8 mouse cellular contexts compared by ENCODE assay signal in the genomic region with DNA sequence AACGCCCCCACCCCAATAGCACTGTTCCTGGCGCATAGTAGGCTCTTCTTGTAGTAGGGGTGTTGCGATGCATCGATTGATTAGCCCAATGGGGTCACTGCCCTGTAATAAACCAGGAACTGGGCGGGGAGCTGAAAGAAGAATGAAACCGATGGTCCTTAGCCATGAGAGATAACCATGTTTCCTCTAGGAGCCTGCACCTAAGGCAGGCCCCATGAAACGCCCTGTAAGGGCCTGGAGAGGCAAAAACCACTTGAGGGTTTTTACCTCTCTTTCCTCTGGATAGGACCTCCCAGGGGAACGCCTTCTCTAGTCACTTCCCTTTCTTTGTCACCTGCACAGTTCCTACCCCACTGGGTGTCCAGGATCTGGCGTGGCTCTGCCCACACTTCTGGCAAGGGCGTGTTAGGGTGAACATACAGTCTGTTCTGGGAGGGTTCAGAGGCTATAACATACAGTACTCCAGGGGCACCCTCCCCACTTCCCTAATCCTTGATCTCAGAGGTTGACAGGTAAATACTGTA. TPM values are rescaled to one million over a fixed set of nuclear protein-coding genes. Genes with fewer than 3 reads are reported as not detected.
A peak's percentile ranks its signal among the peaks of the same experiment; 100 is the strongest.
DNase-seq lines count a peak whose midpoint lies in the region; ATAC-seq and TF ChIP-seq lines count a peak whose summit lies in the region.

No protein-coding gene starts in this region.

- peak overlapping the region; percentile 66 for H3K4me2 ChIP-seq in forebrain, embryonic 15.5 days (replicated peaks)
- H3K4me2 ChIP-seq in liver, embryonic 13.5 days, result peak overlapping the region; percentile 93

- WGBS in forebrain, embryonic 15.5 days, result 12% methylated on average over 10 of the region's 10 CpGs
- WGBS in liver, embryonic 13.5 days (ENCODE audit: insufficient replicate concordance), result 8% methylated on average over 10 of the region's 10 CpGs
- 32% methylated on average over 10 of the region's 10 CpGs for WGBS in olfactory bulb, adult 2 months

- no peak for TF ChIP-seq POLR2A in olfactory bulb, adult 2 months (IDR thresholded peaks at IDR 0.05; ENCODE audit: insufficient read depth, low read depth, low read length)

- H3K4me1 ChIP-seq in forebrain, embryonic 15.5 days, result peaks cover 40% of the 10 kb centered on the region
- H3K4me1 ChIP-seq in liver, embryonic 13.5 days (replicated peaks), result peaks cover 58% of the 10 kb centered on the region
- H3K4me1 ChIP-seq in olfactory bulb, adult 2 months (ENCODE audit: control insufficient read depth, insufficient read depth, low read length), result peaks cover 26% of the 10 kb centered on the region

- no peaks in the 10 kb centered on the region for H3K9me3 ChIP-seq in forebrain, embryonic 15.5 days
- H3K9me3 ChIP-seq in liver, embryonic 13.5 days (replicated peaks), result no peaks in the 10 kb centered on the region

- peak overlapping the region; percentile 63 for H3K9ac ChIP-seq in forebrain, embryonic 15.5 days (replicated peaks)
- H3K9ac ChIP-seq in liver, embryonic 13.5 days, result peak overlapping the region; percentile 80

- peak; percentile 63 for DNase-seq in cerebellum, adult 9-10 months
- peak; percentile 55 for DNase-seq in liver, embryonic 13.5 days
- no peak for DNase-seq in testis, postnatal 14 days (ENCODE audit: low spot score)
- no peak for DNase-seq in spleen, postnatal 14 days (ENCODE audit: low spot score in 2 of 2)

- no peak overlapping the region for H3K4me3 ChIP-seq in C2C12 (ENCODE audit: insufficient read depth, poor library complexity, severe bottlenecking)
- H3K4me3 ChIP-seq in forebrain, embryonic 15.5 days, result peak overlapping the region; percentile 48
- H3K4me3 ChIP-seq in liver, embryonic 13.5 days (replicated peaks), result peak overlapping the region; percentile 70
- H3K4me3 ChIP-seq in olfactory bulb, adult 2 months (ENCODE audit: insufficient read depth, low read depth, low read length), result peak overlapping the region; percentile 61

- H3ac ChIP-seq in C2C12 (ENCODE audit: control insufficient read depth, insufficient read length, low read depth), result peak overlapping the region; percentile 52

- H3K36me3 ChIP-seq in C2C12 (ENCODE audit: control insufficient read depth, insufficient read depth), result no peaks in the 10 kb centered on the region
- no peaks in the 10 kb centered on the region for H3K36me3 ChIP-seq in forebrain, embryonic 15.5 days
- no peaks in the 10 kb centered on the region for H3K36me3 ChIP-seq in liver, embryonic 13.5 days

- no peaks in the 10 kb centered on the region for H3K79me3 ChIP-seq in C2C12 (ENCODE audit: low read depth)

- peak overlapping the region; percentile 91 for H3K27ac ChIP-seq in forebrain, embryonic 15.5 days (replicated peaks)
- H3K27ac ChIP-seq in liver, embryonic 13.5 days, result peak overlapping the region; percentile 84
- H3K27ac ChIP-seq in olfactory bulb, adult 2 months (ENCODE audit: insufficient read depth, low read depth, low read length), result peak overlapping the region; percentile 78

- TF ChIP-seq CTCF in C2C12 (IDR thresholded peaks at IDR 0.05; ENCODE audit: control insufficient read depth, insufficient read depth, insufficient read length), result no peak
- TF ChIP-seq CTCF in olfactory bulb, adult 2 months (IDR thresholded peaks at IDR 0.05; ENCODE audit: insufficient read depth, low read depth, low read length), result no peak

- H3K79me2 ChIP-seq in C2C12 (ENCODE audit: control insufficient read depth, insufficient read depth), result no peaks in the 10 kb centered on the region

- no peak for ATAC-seq in cerebellum, adult (ENCODE audit: insufficient number of reproducible peaks, low FRiP score, low TSS enrichment)
- peak; percentile 24 for ATAC-seq in forebrain, embryonic 15.5 days (replicated peaks)
- ATAC-seq in liver, embryonic 13.5 days (ENCODE audit: low read depth), result peak; percentile 65

- no peaks in the 10 kb centered on the region for H3K27me3 ChIP-seq in C2C12 (ENCODE audit: control insufficient read depth, insufficient read depth, insufficient read length)
- H3K27me3 ChIP-seq in forebrain, embryonic 15.5 days, result no peaks in the 10 kb centered on the region; the same call in 1 of the 2 replicates
- peaks cover 28% of the 10 kb centered on the region for H3K27me3 ChIP-seq in liver, embryonic 13.5 days

TF ChIP-seq in C2C12, 6 proteins besides CTCF, POLR2A, EP300 and RAD21:
- TF ChIP-seq MAX (IDR thresholded peaks at IDR 0.05) (no peak), MYOG (IDR thresholded peaks at IDR 0.05; ENCODE audit: control insufficient read depth, extremely low read depth, insufficient read length) (no peak), CEBPB (IDR thresholded peaks at IDR 0.05; ENCODE audit: low read depth) (no peak), MYOD1 (IDR thresholded peaks at IDR 0.05; ENCODE audit: control insufficient read depth, insufficient read length, low read depth) (no peak), USF1 (IDR thresholded peaks at IDR 0.05; ENCODE audit: low read depth) (no peak), FOSL1 (IDR thresholded peaks at IDR 0.05; ENCODE audit: insufficient read depth, low read length, poor library complexity, severe bottlenecking) (no peak)

RNA-seq across cellular contexts. Expression of a gene that starts 3.5 kb away (rescaled TPM):
- not detected for polyA plus RNA-seq in C2C12 (2012; fragmentation: generic; extraction: Trizol)
- 0.41 TPM in 1 of 2 replicates, not detected in the other for polyA plus RNA-seq in forebrain, embryonic 15.5 days (2015; fragmentation: Nextera tagmentation; extraction: Ambion mirVana)
- polyA plus RNA-seq in liver, embryonic 13.5 days (2015; fragmentation: Nextera tagmentation; extraction: Ambion mirVana), result not detected in 2 replicates
- not detected in 2 replicates for polyA plus RNA-seq in olfactory bulb, adult 2 months (2012; ENCODE audit: insufficient read depth, insufficient read length, low replicate concordance, missing spikeins)

RNA-seq across cellular contexts. Expression of a gene that starts 50.4 kb away (rescaled TPM):
- 54.3 TPM for polyA plus RNA-seq in C2C12 (2012; fragmentation: generic; extraction: Trizol)
- polyA plus RNA-seq in forebrain, embryonic 15.5 days (2015; fragmentation: Nextera tagmentation; extraction: Ambion mirVana), result 124 and 125 TPM in 2 replicates
- 7.7 and 8.3 TPM in 2 replicates for polyA plus RNA-seq in liver, embryonic 13.5 days (2015; fragmentation: Nextera tagmentation; extraction: Ambion mirVana)
- 179 TPM in 1 of 2 replicates, not detected in the other for polyA plus RNA-seq in olfactory bulb, adult 2 months (2012; ENCODE audit: insufficient read depth, insufficient read length, low replicate concordance, missing spikeins)

RNA-seq across cellular contexts. Expression of a gene that starts 51.0 kb away (rescaled TPM):
- polyA plus RNA-seq in C2C12 (2012; fragmentation: generic; extraction: Trizol), result 259 TPM
- 122 and 125 TPM in 2 replicates for polyA plus RNA-seq in forebrain, embryonic 15.5 days (2015; fragmentation: Nextera tagmentation; extraction: Ambion mirVana)
- polyA plus RNA-seq in liver, embryonic 13.5 days (2015; fragmentation: Nextera tagmentation; extraction: Ambion mirVana), result 123 and 133 TPM in 2 replicates
- polyA plus RNA-seq in olfactory bulb, adult 2 months (2012; ENCODE audit: insufficient read depth, insufficient read length, low replicate concordance, missing spikeins), result not detected in 2 replicates

Comparison
In these comparisons a context has a peak if more than half of its experiments do, and no peak if none do; other contexts are left out.
1. DNase-seq: peak in cerebellum, adult 9-10 months (single experiment) and liver, embryonic 13.5 days (single experiment); none in testis, postnatal 14 days (single experiment) and spleen, postnatal 14 days (0 of 2).
2. RNA of a gene that starts 51.0 kb away (polyA plus RNA-seq): 259 TPM in C2C12 (single experiment), 123 to 133 TPM in liver, embryonic 13.5 days and 122 to 125 TPM in forebrain, embryonic 15.5 days; not detected in olfactory bulb, adult 2 months; every median in the first group is over 100 times any median in the second.
3. Peak in every context shown above with its lines, with median percentiles within 50 percentile points of each other: H3K27ac ChIP-seq.